Mouse (Mus musculus) limb, embryonic 12.5 days (tissue): ENCODE results near the gene Gm17949. TPM values are rescaled to one million over a fixed set of nuclear protein-coding genes. Genes with fewer than 3 reads are reported as not detected.
A peak's percentile ranks its signal among the peaks of the same experiment; 100 is the strongest.
"Not testable (repeated sequence)": the region's sequence is repeated elsewhere in the genome, so short reads cannot be mapped to it uniquely, and the experiment has no call there.

Source experiments
- ATAC-seq: fragments of 200-750 bp; cut with Nextera tagmentation; 2 replicates; pipeline ENCODE4 v1.8.0; 2017; ENCODE audit warnings: low read depth, moderate TSS enrichment; ENCODE audit not compliant: insufficient number of reproducible peaks, insufficient read depth, low FRiP score, low TSS enrichment
- H3K27ac ChIP-seq: fragments of 300-500 bp; sonication (generic); 2 replicates; pipeline ENCODE4 v1.5.1; 2016; ENCODE audit warnings: mild to moderate bottlenecking, moderate library complexity
- H3K27me3 ChIP-seq: fragments of 300-500 bp; sonication (generic); 2 replicates; pipeline ENCODE4 v1.6.1; 2016; ENCODE audit warnings: mild to moderate bottlenecking, moderate library complexity
- H3K36me3 ChIP-seq: fragments of 300-500 bp; sonication (generic); 2 replicates; pipeline ENCODE4 v1.6.1; 2016; ENCODE audit warnings: mild to moderate bottlenecking, moderate library complexity
- H3K4me1 ChIP-seq: fragments of 300-500 bp; sonication (generic); replicated peaks from 2 replicates; pipeline ENCODE4 v1.6.1; 2016
- H3K4me2 ChIP-seq: fragments of 300-500 bp; sonication (generic); 2 replicates; pipeline ENCODE4 v1.6.1; 2016; ENCODE audit warnings: mild to moderate bottlenecking, moderate library complexity
- H3K4me3 ChIP-seq: fragments of 300-500 bp; sonication (generic); replicated peaks from 2 replicates; pipeline ENCODE4 v1.5.1; 2016; ENCODE audit warnings: mild to moderate bottlenecking
- H3K9ac ChIP-seq: fragments of 300-500 bp; sonication (generic); replicated peaks from 2 replicates; pipeline ENCODE4 v1.6.1; 2016; ENCODE audit warnings: mild to moderate bottlenecking, moderate library complexity
- H3K9me3 ChIP-seq: fragments of 300-500 bp; sonication (generic); 2 replicates; pipeline ENCODE4 v1.6.1; 2016; ENCODE audit warnings: mild to moderate bottlenecking, moderate library complexity
- WGBS: fragments of 180-500 bp; shearing (Covaris S2); methylation state at CpG from one replicate; pipeline ENCODE4 v1.1.7; 2016; 5-methylcytosine and 5-hydroxymethylcytosine counted together
- polyA plus RNA-seq: library from polyadenylated mRNA; unstranded; fragments of >200 nt; fragmentation: Nextera tagmentation; extraction: Ambion mirVana; gene quantifications from 2 replicates; pipeline ENCODE4 v1.2.1, GENCODE M21; 2016

The Gm17949 gene
- polyA plus RNA-seq, 1 experiment from 2014 or later = 0.24 TPM

GRCm38 (mm10) chr17:57020960-57021359, 9.7 kb downstream of the Gm17949 start:
- Histone ChIP-seq H3K9me3 (no peaks in the 10 kb centered on the region), H3K27me3 (no peaks in the 10 kb centered on the region), H3K4me3 (no peak overlapping the region), H3K9ac (no peak overlapping the region), H3K27ac (no peak overlapping the region), H3K4me2 (no peak overlapping the region), H3K36me3 (peaks cover 69% of the 10 kb centered on the region), H3K4me1 (no peaks in the 10 kb centered on the region)
- WGBS = 93% methylated on average over 5 of the region's 5 CpGs
- ATAC-seq = no peak

DNA sequence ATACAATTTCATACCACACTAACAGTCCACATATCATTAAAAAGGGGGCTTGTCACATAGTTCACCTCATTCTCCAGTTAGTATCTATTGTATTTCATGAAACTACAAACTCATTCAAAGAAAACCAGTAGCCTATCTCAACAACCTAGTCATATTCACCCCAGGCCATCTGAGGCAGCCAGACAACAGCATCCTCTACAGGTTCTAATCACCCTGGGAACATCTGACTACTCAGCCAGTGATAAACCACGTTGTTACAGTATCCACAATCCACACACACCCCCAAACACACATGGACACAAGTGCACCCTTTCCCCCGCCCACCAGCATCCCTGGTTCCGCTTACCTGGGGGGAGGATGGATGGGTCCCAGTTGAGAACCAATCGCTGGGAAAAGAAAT, 16.2 kb downstream of the Gm17949 start:
- Histone ChIP-seq H3K4me2 (no peak overlapping the region), H3K27ac (no peak overlapping the region), H3K9me3 (no peaks in the 10 kb centered on the region), H3K9ac (no peak overlapping the region), H3K4me3 (no peak overlapping the region), H3K36me3 (peaks cover 69% of the 10 kb centered on the region), H3K4me1 (peaks cover 17% of the 10 kb centered on the region), H3K27me3 (no peaks in the 10 kb centered on the region)
- ATAC-seq = no peak
- WGBS = 92% methylated on average over 4 of the region's 4 CpGs

DNA sequence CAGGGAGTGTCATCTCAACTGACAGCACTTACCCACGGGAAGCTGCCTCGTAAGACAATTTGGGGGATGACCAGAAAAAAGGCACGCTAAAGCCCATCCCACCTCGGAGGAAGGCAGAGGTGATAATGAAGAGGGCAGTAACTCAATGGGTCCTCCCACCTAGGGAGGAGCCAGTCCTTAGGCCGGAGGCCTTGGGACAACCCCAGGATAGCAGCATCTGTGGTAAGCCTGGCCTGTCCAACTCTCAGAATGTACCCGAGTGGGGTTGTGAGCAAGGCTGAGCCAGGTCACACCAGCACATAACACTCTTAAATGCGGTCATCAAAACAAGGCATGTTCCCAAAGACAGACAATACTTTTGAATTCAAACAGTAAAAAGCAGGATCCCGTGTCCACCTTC, 18.4 kb downstream of the Gm17949 start:
- Histone ChIP-seq H3K4me3 (peak overlapping the region; percentile 98), H3K4me2 (peak overlapping the region; percentile 97), H3K9ac (peak overlapping the region; percentile 100), H3K4me1 (peaks cover 18% of the 10 kb centered on the region), H3K27ac (no peak overlapping the region), H3K9me3 (no peaks in the 10 kb centered on the region), H3K36me3 (peaks cover 47% of the 10 kb centered on the region), H3K27me3 (no peaks in the 10 kb centered on the region)
- ATAC-seq = no peak
- WGBS = 39% methylated on average over 8 of the region's 8 CpGs

- peaks cover 18% of the 10 kb centered on the region for H3K4me1 ChIP-seq
- H3K4me2 ChIP-seq = peak within 1 kb of the TSS; percentile 97
- H3K4me3 ChIP-seq = peak within 1 kb of the TSS; percentile 98
- under 1% methylated on average over 98 of the region's 99 CpGs for WGBS
- peak within 1 kb of the TSS; percentile 100 for H3K9ac ChIP-seq
- H3K9me3 ChIP-seq = no peaks in the 10 kb centered on the region
- peaks cover 33% of the 10 kb centered on the region for H3K36me3 ChIP-seq
- H3K27me3 ChIP-seq = no peaks in the 10 kb centered on the region
- no peak for ATAC-seq
- H3K27ac ChIP-seq = peak within 1 kb of the TSS; percentile 94
Observed at GRCm38 (mm10) chr17:57030931-57031660, 19.8 kb downstream of the Gm17949 start, which contains the start of gene Khsrp. Khsrp (minus strand) TSS chr17:57031522.

- Histone ChIP-seq H3K9ac (no peak overlapping the region; the same call in 1 of the 2 replicates), H3K9me3 (no peaks in the 10 kb centered on the region), H3K36me3 (peaks cover 25% of the 10 kb centered on the region), H3K27ac (peak overlapping the region; percentile 81), H3K4me3 (peak overlapping the region; percentile 98), H3K27me3 (peaks cover 4% of the 10 kb centered on the region; the same call in 1 of the 2 replicates), H3K4me2 (peak overlapping the region; percentile 97), H3K4me1 (peaks cover 18% of the 10 kb centered on the region)
- peak; percentile 100 for ATAC-seq
- under 1% methylated on average over 38 of the region's 38 CpGs for WGBS
Observed at GRCm38 (mm10) chr17:57031661-57032420, 20.6 kb downstream of the Gm17949 start.

DNA sequence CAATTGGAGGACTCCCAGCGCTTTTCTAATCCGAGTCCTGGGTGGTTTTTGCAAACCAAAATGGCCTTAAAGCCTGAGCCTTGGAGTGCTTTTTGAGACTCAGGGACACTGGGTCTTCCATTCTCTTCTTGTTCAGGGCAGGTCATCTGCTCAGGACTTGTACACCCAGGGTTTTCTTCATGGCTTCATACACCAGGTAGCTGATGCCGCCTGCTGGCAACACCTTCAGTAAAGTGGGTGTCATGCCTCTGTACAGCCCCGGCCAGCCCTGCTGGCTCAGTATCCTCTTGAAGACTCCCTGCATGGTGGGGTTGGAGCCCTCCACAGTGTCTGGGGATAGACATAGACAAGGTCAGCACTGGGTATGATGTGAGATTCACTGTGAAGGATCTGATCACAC, 21.6 kb downstream of the Gm17949 start:
- 93% methylated on average over 4 of the region's 4 CpGs for WGBS
- H3K9me3 ChIP-seq = no peaks in the 10 kb centered on the region
- peak overlapping the region; percentile 58; the same call in 1 of the 2 replicates for H3K4me2 ChIP-seq
- no peak overlapping the region for H3K27ac ChIP-seq
- H3K27me3 ChIP-seq = peaks cover 12% of the 10 kb centered on the region
- H3K36me3 ChIP-seq = peaks cover 15% of the 10 kb centered on the region
- ATAC-seq = no peak
- H3K4me1 ChIP-seq = peaks cover 18% of the 10 kb centered on the region
- H3K4me3 ChIP-seq = peak overlapping the region; percentile 41
- no peak overlapping the region for H3K9ac ChIP-seq

DNA sequence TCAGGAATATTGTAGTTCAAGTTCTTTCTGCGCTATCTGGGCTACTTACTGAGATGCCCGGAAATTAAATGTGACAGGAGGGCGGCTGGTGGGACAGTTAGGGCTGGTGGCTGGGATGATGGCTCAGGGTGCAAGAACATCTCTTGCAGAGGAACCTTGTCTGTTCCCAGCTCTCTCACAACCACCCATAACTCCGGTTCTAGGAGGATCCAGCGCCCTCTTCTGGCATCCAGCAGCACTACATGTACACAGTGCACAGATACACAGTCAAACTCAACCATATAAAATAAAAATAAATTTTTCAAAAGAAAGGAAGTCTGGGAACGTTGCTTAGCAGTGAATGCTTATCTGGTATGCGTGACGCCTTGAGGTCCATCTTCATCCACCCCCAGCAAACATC, 27.7 kb downstream of the Gm17949 start:
- Histone ChIP-seq H3K27ac (no peak overlapping the region), H3K4me2 (no peak overlapping the region), H3K4me3 (no peak overlapping the region), H3K36me3 (no peaks in the 10 kb centered on the region), H3K9me3 (no peaks in the 10 kb centered on the region), H3K9ac (no peak overlapping the region), H3K4me1 (no peaks in the 10 kb centered on the region), H3K27me3 (peaks cover 31% of the 10 kb centered on the region)
- WGBS = 37% methylated on average over 8 of the region's 8 CpGs
- ATAC-seq = no peak

GRCm38 (mm10) chr17:57041554-57041953, 30.3 kb downstream of the Gm17949 start, which contains the start of gene Slc25a41:
Slc25a41 (minus strand) TSS chr17:57041654.
- H3K9me3 ChIP-seq = no peaks in the 10 kb centered on the region
- WGBS = 71% methylated on average over 8 of the region's 8 CpGs
- no peak within 1 kb of the TSS for H3K9ac ChIP-seq
- H3K27me3 ChIP-seq = peaks cover 30% of the 10 kb centered on the region
- ATAC-seq = no peak
- H3K4me1 ChIP-seq = no peaks in the 10 kb centered on the region
- H3K27ac ChIP-seq = no peak within 1 kb of the TSS
- H3K4me2 ChIP-seq = no peak within 1 kb of the TSS
- H3K36me3 ChIP-seq = no peaks in the 10 kb centered on the region
- H3K4me3 ChIP-seq = no peak within 1 kb of the TSS

DNA sequence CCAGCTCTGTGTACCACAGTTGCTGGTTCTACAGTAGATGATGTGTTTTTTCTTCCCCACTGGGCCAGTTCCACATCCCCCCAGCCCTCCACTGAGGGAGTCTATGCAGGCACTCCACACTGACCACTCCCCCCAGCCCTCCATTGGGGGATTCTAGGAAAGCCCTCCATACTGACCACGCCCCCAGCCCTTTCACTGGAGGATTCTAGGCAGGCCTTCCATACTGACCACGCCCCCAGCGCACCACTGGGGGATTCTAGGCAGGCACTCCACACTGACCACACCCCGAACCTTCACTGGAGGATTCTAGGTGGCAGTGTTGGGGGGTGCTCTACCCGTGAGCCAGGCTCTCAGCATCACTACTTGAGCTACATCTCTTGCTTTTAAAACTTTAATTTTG, 36.1 kb downstream of the Gm17949 start:
- Histone ChIP-seq H3K36me3 (peaks cover 9% of the 10 kb centered on the region), H3K27me3 (no peaks in the 10 kb centered on the region), H3K9me3 (no peaks in the 10 kb centered on the region), H3K27ac (no peak overlapping the region), H3K9ac (no peak overlapping the region), H3K4me3 (no peak overlapping the region), H3K4me2 (no peak overlapping the region), H3K4me1 (no peaks in the 10 kb centered on the region)
- ATAC-seq = no peak
- 24% methylated on average over 5 of the region's 5 CpGs for WGBS

DNA sequence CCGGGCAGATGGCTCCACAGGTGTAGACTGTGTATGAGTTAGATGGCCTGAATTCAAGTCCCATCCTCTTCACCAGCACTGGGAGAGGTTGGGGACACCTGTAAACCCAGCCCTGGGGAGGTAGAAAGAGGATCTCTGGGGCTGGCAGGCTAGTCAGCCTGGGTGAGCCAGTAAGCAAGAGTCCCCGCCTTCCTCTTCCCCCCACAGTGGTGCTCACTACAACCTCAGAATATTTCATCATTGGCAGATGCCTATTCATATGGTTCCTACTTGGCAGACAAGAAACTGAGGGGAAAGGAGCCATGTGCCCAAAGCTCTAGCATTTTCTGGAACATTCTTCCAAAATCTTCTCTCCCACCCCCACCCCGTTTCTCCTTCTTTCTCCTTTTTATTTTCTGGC, 37.5 kb downstream of the Gm17949 start:
- Histone ChIP-seq H3K4me2 (no peak overlapping the region), H3K4me1 (no peaks in the 10 kb centered on the region), H3K27me3 (no peaks in the 10 kb centered on the region), H3K27ac (no peak overlapping the region), H3K9ac (no peak overlapping the region), H3K36me3 (peaks cover 17% of the 10 kb centered on the region), H3K9me3 (no peaks in the 10 kb centered on the region), H3K4me3 (no peak overlapping the region)
- 93% methylated on average over 3 of the region's 3 CpGs for WGBS
- ATAC-seq = no peak

DNA sequence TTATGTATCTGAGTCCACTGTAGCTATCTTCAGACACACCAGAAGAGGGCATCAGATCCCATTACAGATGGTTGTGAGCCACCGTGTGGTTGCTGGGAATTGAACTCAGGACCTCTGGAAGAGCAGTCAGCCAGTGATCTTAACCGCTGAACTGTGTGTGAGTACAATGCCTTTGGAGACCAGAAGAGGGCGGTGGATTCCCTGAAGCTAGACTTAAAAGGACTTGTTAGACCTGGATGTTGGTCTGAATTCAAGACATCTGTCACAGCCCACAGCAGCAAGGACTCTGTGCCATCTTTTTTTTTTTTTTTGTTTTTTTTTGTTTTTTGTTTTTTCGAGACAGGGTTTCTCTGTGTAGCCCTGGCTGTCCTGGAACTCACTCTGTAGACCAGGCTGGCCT, 40.4 kb downstream of the Gm17949 start:
- H3K36me3 ChIP-seq = peaks cover 17% of the 10 kb centered on the region
- not testable (repeated sequence) for H3K4me1 ChIP-seq, H3K27me3 ChIP-seq, H3K4me2 ChIP-seq, H3K4me3 ChIP-seq, H3K9me3 ChIP-seq, H3K27ac ChIP-seq, ATAC-seq, H3K9ac ChIP-seq
- WGBS = 81% methylated on average over 4 of the region's 4 CpGs
